Mouse (Mus musculus): ENCODE data around the gene R3hdml. TPM values are rescaled to one million over a fixed set of nuclear protein-coding genes. Genes with fewer than 3 reads are reported as not detected.

R3hdml gene
- polyA plus RNA-seq, 1 experiment from 2014 or later: 27.4 TPM

GRCm38 (mm10) chr2:163471136-163471535, 21.0 kb upstream of the R3hdml start:
- Histone ChIP-seq H3K4me1 (replicated peaks; ENCODE audit: insufficient read depth, low read length) (peaks cover 8% of the 10 kb centered on the region; the same call in 1 of the 2 replicates), H3K9me3 (replicated peaks; ENCODE audit: low read length) (no peaks in the 10 kb centered on the region), H3K36me3 (ENCODE audit: insufficient read depth, low read length) (peaks cover 11% of the 10 kb centered on the region; the same call in 1 of the 2 replicates), H3K27ac (no peak overlapping the region), H3K9ac (ENCODE audit: low read depth, low read length) (no peak overlapping the region; the same call in 1 of the 2 replicates), H3K27me3 (ENCODE audit: insufficient read depth, low read length) (no peaks in the 10 kb centered on the region), H3K4me3 (replicated peaks; ENCODE audit: low read depth, low read length) (no peak overlapping the region), H3K4me2 (ENCODE audit: low read length) (peak overlapping the region; percentile 91)
- WGBS: 69% methylated on average over 3 of the region's 3 CpGs
- DNase-seq (ENCODE audit: low spot score) (no peak), ATAC-seq (replicated peaks; ENCODE audit: low FRiP score, low read depth) (no peak)
- no peak for TF ChIP-seq CTCF (IDR thresholded peaks at IDR 0.05; ENCODE audit: low read depth)

GRCm38 (mm10) chr2:163471710-163472465, 20.2 kb upstream of the R3hdml start:
- peak; percentile 27 for DNase-seq (ENCODE audit: low spot score)

GRCm38 (mm10) chr2:163472466-163472851, 19.7 kb upstream of the R3hdml start, which contains the start of gene Fitm2:
Gene Fitm2, minus strand, starts transcription at chr2:163472629.
- 0% methylated on average over 23 of the region's 30 CpGs for whole genome bisulfite sequencing
- Histone ChIP-seq H3K9ac (ENCODE audit: low read depth, low read length) (peak within 1 kb of the TSS; percentile 75), H3K27ac (peak within 1 kb of the TSS; percentile 60), H3K36me3 (ENCODE audit: insufficient read depth, low read length) (peaks cover 11% of the 10 kb centered on the region; the same call in 1 of the 2 replicates), H3K27me3 (ENCODE audit: insufficient read depth, low read length) (no peaks in the 10 kb centered on the region), H3K4me2 (ENCODE audit: low read length) (peak within 1 kb of the TSS; percentile 91), H3K4me1 (replicated peaks; ENCODE audit: insufficient read depth, low read length) (peaks cover 8% of the 10 kb centered on the region; the same call in 1 of the 2 replicates), H3K4me3 (replicated peaks; ENCODE audit: low read depth, low read length) (peak within 1 kb of the TSS; percentile 72), H3K9me3 (replicated peaks; ENCODE audit: low read length) (no peaks in the 10 kb centered on the region)
- peak; percentile 100 for TF ChIP-seq CTCF (IDR thresholded peaks at IDR 0.05; ENCODE audit: low read depth)
- ATAC-seq (replicated peaks; ENCODE audit: low FRiP score, low read depth) (peak; percentile 97), DNase-seq (ENCODE audit: low spot score) (peak; percentile 96)

More at GRCm38 (mm10) chr2:163471710-163472465, 20.2 kb upstream of the R3hdml start:
- H3K4me2 ChIP-seq (ENCODE audit: low read length): peak overlapping the region; percentile 91
- WGBS: 4% methylated on average over 36 of the region's 36 CpGs
- peaks cover 11% of the 10 kb centered on the region; the same call in 1 of the 2 replicates for H3K36me3 ChIP-seq (ENCODE audit: insufficient read depth, low read length)
- no peaks in the 10 kb centered on the region for H3K27me3 ChIP-seq (ENCODE audit: insufficient read depth, low read length)
- H3K9me3 ChIP-seq (replicated peaks; ENCODE audit: low read length): no peaks in the 10 kb centered on the region
- ATAC-seq (replicated peaks; ENCODE audit: low FRiP score, low read depth): peak; percentile 69
- no peak for TF ChIP-seq CTCF (IDR thresholded peaks at IDR 0.05; ENCODE audit: low read depth)
- peak overlapping the region; percentile 60 for H3K27ac ChIP-seq
- H3K9ac ChIP-seq (ENCODE audit: low read depth, low read length): peak overlapping the region; percentile 75
- peak overlapping the region; percentile 72 for H3K4me3 ChIP-seq (replicated peaks; ENCODE audit: low read depth, low read length)
- peaks cover 8% of the 10 kb centered on the region; the same call in 1 of the 2 replicates for H3K4me1 ChIP-seq (replicated peaks; ENCODE audit: insufficient read depth, low read length)

GRCm38 (mm10) chr2:163480191-163480825, 11.8 kb upstream of the R3hdml start:
- Histone ChIP-seq H3K9me3 (replicated peaks; ENCODE audit: low read length) (no peaks in the 10 kb centered on the region), H3K27me3 (ENCODE audit: insufficient read depth, low read length) (peaks cover 4% of the 10 kb centered on the region), H3K4me3 (replicated peaks; ENCODE audit: low read depth, low read length) (no peak overlapping the region), H3K4me2 (ENCODE audit: low read length) (no peak overlapping the region), H3K9ac (ENCODE audit: low read depth, low read length) (no peak overlapping the region), H3K36me3 (ENCODE audit: insufficient read depth, low read length) (no peaks in the 10 kb centered on the region), H3K27ac (no peak overlapping the region), H3K4me1 (replicated peaks; ENCODE audit: insufficient read depth, low read length) (no peaks in the 10 kb centered on the region)
- ATAC-seq (replicated peaks; ENCODE audit: low FRiP score, low read depth) (no peak), DNase-seq (ENCODE audit: low spot score) (peak; percentile 18)
- 58% methylated on average over 18 of the region's 18 CpGs for WGBS
- TF ChIP-seq CTCF (IDR thresholded peaks at IDR 0.05; ENCODE audit: low read depth): peak; percentile 55

- H3K27ac ChIP-seq: peak overlapping the region; percentile 52; the same call in 1 of the 2 replicates
- no peaks in the 10 kb centered on the region for H3K36me3 ChIP-seq (ENCODE audit: insufficient read depth, low read length)
- H3K4me1 ChIP-seq (replicated peaks; ENCODE audit: insufficient read depth, low read length): no peaks in the 10 kb centered on the region
- H3K4me2 ChIP-seq (ENCODE audit: low read length): peak overlapping the region; percentile 51
- ATAC-seq (replicated peaks; ENCODE audit: low FRiP score, low read depth) (peak; percentile 77), DNase-seq (ENCODE audit: low spot score) (peak; percentile 29)
- no peak overlapping the region for H3K9ac ChIP-seq (ENCODE audit: low read depth, low read length)
- no peaks in the 10 kb centered on the region for H3K9me3 ChIP-seq (replicated peaks; ENCODE audit: low read length)
- peak overlapping the region; percentile 22 for H3K4me3 ChIP-seq (replicated peaks; ENCODE audit: low read depth, low read length)
- WGBS: 4% methylated on average over 21 of the region's 21 CpGs
- TF ChIP-seq CTCF (IDR thresholded peaks at IDR 0.05; ENCODE audit: low read depth): peak; percentile 57
- H3K27me3 ChIP-seq (ENCODE audit: insufficient read depth, low read length): peaks cover 4% of the 10 kb centered on the region
Observed at GRCm38 (mm10) chr2:163481539-163482029, 10.5 kb upstream of the R3hdml start.

GRCm38 (mm10) chr2:163487360-163487759, 4.8 kb upstream of the R3hdml start:
- Histone ChIP-seq H3K9me3 (replicated peaks; ENCODE audit: low read length) (no peaks in the 10 kb centered on the region), H3K4me3 (replicated peaks; ENCODE audit: low read depth, low read length) (no peak overlapping the region), H3K27me3 (ENCODE audit: insufficient read depth, low read length) (no peaks in the 10 kb centered on the region), H3K36me3 (ENCODE audit: insufficient read depth, low read length) (no peaks in the 10 kb centered on the region), H3K4me1 (replicated peaks; ENCODE audit: insufficient read depth, low read length) (no peaks in the 10 kb centered on the region), H3K9ac (ENCODE audit: low read depth, low read length) (no peak overlapping the region), H3K27ac (no peak overlapping the region), H3K4me2 (ENCODE audit: low read length) (no peak overlapping the region)
- WGBS: 86% methylated on average over 3 of the region's 3 CpGs
- no peak for TF ChIP-seq CTCF (IDR thresholded peaks at IDR 0.05; ENCODE audit: low read depth)
- ATAC-seq (replicated peaks; ENCODE audit: low FRiP score, low read depth) (no peak), DNase-seq (ENCODE audit: low spot score) (no peak)

Data from kidney, postnatal 0 days (tissue).